Comparison of ENCODE assay signal across 8 mouse cellular contexts in genomic region chr9:96259017-96259512, GRCm38 (mm10).
DNase-seq lines count a peak whose midpoint lies in the region; ATAC-seq and TF ChIP-seq lines count a peak whose summit lies in the region.

No protein-coding gene starts in this region.

- peak overlapping the region; percentile 86 for H3K27ac ChIP-seq in forebrain, embryonic 10.5 days
- H3K27ac ChIP-seq in hindbrain, postnatal 0 days = no peak overlapping the region
- H3K27ac ChIP-seq in liver, embryonic 14.5 days = peak overlapping the region; percentile 96
- H3K27ac ChIP-seq in neural tube, embryonic 12.5 days = no peak overlapping the region

- peak overlapping the region; percentile 56 for H3K4me3 ChIP-seq in forebrain, embryonic 10.5 days
- H3K4me3 ChIP-seq in hindbrain, postnatal 0 days (ENCODE audit: low read length) = peak overlapping the region; percentile 50
- peak overlapping the region; percentile 78 to 93 for H3K4me3 ChIP-seq in liver, embryonic 14.5 days (ENCODE audit: insufficient read depth in 1 of 2, low read depth in 2 of 2, low read length in 2 of 2)
- H3K4me3 ChIP-seq in neural tube, embryonic 12.5 days = peak overlapping the region; percentile 39

- 0 out of 2 replicates have a peak overlapping the region, but pooled peaks have one; percentile 28 for H3K9ac ChIP-seq in hindbrain, postnatal 0 days (replicated peaks; ENCODE audit: low read length)
- H3K9ac ChIP-seq in liver, embryonic 14.5 days (replicated peaks) = peak overlapping the region; percentile 96
- H3K9ac ChIP-seq in neural tube, embryonic 12.5 days = 0 out of 2 replicates have a peak overlapping the region, but pooled peaks have one; percentile 17

- peak; percentile 24; the same call in 1 of the 2 replicates for TF ChIP-seq CTCF in hindbrain, postnatal 0 days (IDR thresholded peaks at IDR 0.05; ENCODE audit: low read depth)
- TF ChIP-seq CTCF in liver, embryonic 14.5 days (IDR thresholded peaks at IDR 0.05; ENCODE audit: low read depth) = no peak

- H3K36me3 ChIP-seq in forebrain, embryonic 10.5 days (replicated peaks) = no peaks in the 10 kb centered on the region
- H3K36me3 ChIP-seq in hindbrain, postnatal 0 days (ENCODE audit: insufficient read depth, low read length) = no peaks in the 10 kb centered on the region
- H3K36me3 ChIP-seq in liver, embryonic 14.5 days (replicated peaks; ENCODE audit: control insufficient read depth, insufficient read depth, low read depth) = peaks cover 8% of the 10 kb centered on the region
- no peaks in the 10 kb centered on the region for H3K36me3 ChIP-seq in neural tube, embryonic 12.5 days

- H3K9me3 ChIP-seq in forebrain, embryonic 10.5 days = no peaks in the 10 kb centered on the region
- H3K9me3 ChIP-seq in hindbrain, postnatal 0 days (ENCODE audit: low read length) = no peaks in the 10 kb centered on the region
- H3K9me3 ChIP-seq in liver, embryonic 14.5 days (ENCODE audit: control insufficient read depth, low read length) = no peaks in the 10 kb centered on the region
- no peaks in the 10 kb centered on the region for H3K9me3 ChIP-seq in neural tube, embryonic 12.5 days

- intact Hi-C loops in left cerebral cortex, postnatal 14 days (cut with DNase I) = no loop called here

- H3K4me2 ChIP-seq in hindbrain, postnatal 0 days (ENCODE audit: low read depth, low read length) = peak overlapping the region; percentile 78
- peak overlapping the region; percentile 54 for H3K4me2 ChIP-seq in liver, embryonic 14.5 days (ENCODE audit: low read depth)
- peak overlapping the region; percentile 56 for H3K4me2 ChIP-seq in neural tube, embryonic 12.5 days (replicated peaks)

- TF ChIP-seq EP300 in liver, embryonic 14.5 days (IDR thresholded peaks at IDR 0.05; ENCODE audit: low read depth) = no peak

- H3K27me3 ChIP-seq in forebrain, embryonic 10.5 days (ENCODE audit: poor library complexity, severe bottlenecking) = no peaks in the 10 kb centered on the region
- H3K27me3 ChIP-seq in hindbrain, postnatal 0 days (ENCODE audit: insufficient read depth, low read length) = no peaks in the 10 kb centered on the region
- H3K27me3 ChIP-seq in liver, embryonic 14.5 days (ENCODE audit: control insufficient read depth, insufficient read depth, low read length) = no peaks in the 10 kb centered on the region
- no peaks in the 10 kb centered on the region for H3K27me3 ChIP-seq in neural tube, embryonic 12.5 days (replicated peaks)

- peaks cover 26% of the 10 kb centered on the region for H3K4me1 ChIP-seq in forebrain, embryonic 10.5 days
- no peaks in the 10 kb centered on the region for H3K4me1 ChIP-seq in hindbrain, postnatal 0 days (ENCODE audit: insufficient read depth, low read length)
- H3K4me1 ChIP-seq in liver, embryonic 14.5 days (replicated peaks; ENCODE audit: control insufficient read depth in 2 of 2, insufficient read depth in 2 of 2, low read length in 1 of 2) = peaks cover 28 to 38% of the 10 kb centered on the region in 2 experiments
- H3K4me1 ChIP-seq in neural tube, embryonic 12.5 days = peaks cover 7% of the 10 kb centered on the region; the same call in 1 of the 2 replicates

- peak; percentile 8 to 62 for DNase-seq in left cerebral cortex, postnatal 14 days (ENCODE audit: low spot score in 2 of 2)
- DNase-seq in left cerebral cortex, adult 11 months (ENCODE audit: low spot score) = no peak
- peak; percentile 38 for DNase-seq in T-cell, adult 2 months (ENCODE audit: low spot score)
- DNase-seq in forebrain, embryonic 10.5 days (ENCODE audit: extremely low spot score, low spot score) = peak; percentile 63
- DNase-seq in hindbrain, postnatal 0 days (ENCODE audit: low spot score) = peak; percentile 79
- DNase-seq in liver, embryonic 14.5 days (ENCODE audit: low read depth in 3 of 3, low spot score in 3 of 3) = peak; percentile 56 to 70 (median 64)
- DNase-seq in layer of hippocampus, postnatal 36 days = no peak

- WGBS in forebrain, embryonic 10.5 days = 1% methylated on average over 5 of the region's 5 CpGs
- WGBS in hindbrain, postnatal 0 days = 2% methylated on average over 5 of the region's 5 CpGs
- WGBS in liver, embryonic 14.5 days (ENCODE audit: insufficient replicate concordance) = 6% methylated on average over 5 of the region's 5 CpGs
- under 1% methylated on average over 5 of the region's 5 CpGs for whole genome bisulfite sequencing in neural tube, embryonic 12.5 days

- ATAC-seq in hindbrain, postnatal 0 days = peak; percentile 74
- ATAC-seq in liver, embryonic 14.5 days (ENCODE audit: insufficient read depth) = peak; percentile 40; the same call in 1 of the 2 replicates
- peak; percentile 77 for ATAC-seq in neural tube, embryonic 12.5 days (ENCODE audit: low FRiP score, low read depth)

Comparison
In these comparisons a context has a peak if more than half of its experiments do, and no peak if none do; other contexts are left out.
1. DNase-seq: peak in left cerebral cortex, postnatal 14 days (2 of 2), T-cell, adult 2 months (single experiment), forebrain, embryonic 10.5 days (single experiment), hindbrain, postnatal 0 days (single experiment) and liver, embryonic 14.5 days (3 of 3); none in left cerebral cortex, adult 11 months (single experiment) and layer of hippocampus, postnatal 36 days (0 of 2).
2. H3K27ac ChIP-seq: peak in forebrain, embryonic 10.5 days (single experiment) and liver, embryonic 14.5 days (single experiment); none in hindbrain, postnatal 0 days (single experiment) and neural tube, embryonic 12.5 days (single experiment).
3. H3K9ac ChIP-seq: peak in every context shown above with its lines; median percentile 96 in liver, embryonic 14.5 days; 28 in hindbrain, postnatal 0 days; 17 in neural tube, embryonic 12.5 days.
4. Peak in every context shown above with its lines, with median percentiles within 50 percentile points of each other: H3K4me3 ChIP-seq, ATAC-seq and H3K4me2 ChIP-seq.